Mouse (Mus musculus) myocyte (in vitro differentiated cells): ENCODE results near the gene Als2cl.

Experiments
- E2F4 ChIP-seq: IDR thresholded peaks from one replicate; pipeline ENCODE4 v1.6.1; 2011; ENCODE audit warnings: mild to moderate bottlenecking, control low read depth, moderate library complexity; ENCODE audit not compliant: insufficient read depth
- POLR2A ChIP-seq: IDR thresholded peaks from one replicate; pipeline ENCODE4 v1.6.1; 2011; ENCODE audit warnings: low read depth, mild to moderate bottlenecking, control low read depth, moderate library complexity; ENCODE audit not compliant: insufficient read length

DNA sequence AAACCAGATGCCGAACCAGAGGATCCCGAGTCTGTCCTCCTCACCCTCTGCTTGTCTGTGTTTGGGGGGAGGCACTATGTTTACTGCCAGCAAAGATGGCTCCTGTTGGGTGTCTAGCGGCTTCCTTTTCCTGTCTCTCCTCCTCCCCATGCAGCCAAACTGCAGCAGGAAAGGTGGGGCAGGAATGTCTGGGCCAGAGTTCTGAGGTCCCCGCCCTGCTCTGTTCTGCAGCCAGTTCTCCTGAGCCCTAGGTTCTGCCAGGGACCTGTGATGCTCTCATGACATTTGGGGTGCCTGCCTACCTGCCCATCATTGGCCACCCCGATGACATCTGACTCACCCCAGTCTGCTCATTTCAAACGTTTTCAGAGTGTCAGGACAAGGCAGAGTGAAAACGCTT, 2.3 kb downstream of the Als2cl start:
- TF ChIP-seq POLR2A (no peak), E2F4 (no peak)
